Mouse (Mus musculus): ENCODE data around the gene Sec23a. TPM values are rescaled to one million over a fixed set of nuclear protein-coding genes. Genes with fewer than 3 reads are reported as not detected.
"Not testable (repeated sequence)": the region's sequence is repeated elsewhere in the genome, so short reads cannot be mapped to it uniquely, and the experiment has no call there.

Gene Sec23a
- total RNA-seq, 2 experiments from 2014 or later: 60.1 to 60.9 TPM

DNA sequence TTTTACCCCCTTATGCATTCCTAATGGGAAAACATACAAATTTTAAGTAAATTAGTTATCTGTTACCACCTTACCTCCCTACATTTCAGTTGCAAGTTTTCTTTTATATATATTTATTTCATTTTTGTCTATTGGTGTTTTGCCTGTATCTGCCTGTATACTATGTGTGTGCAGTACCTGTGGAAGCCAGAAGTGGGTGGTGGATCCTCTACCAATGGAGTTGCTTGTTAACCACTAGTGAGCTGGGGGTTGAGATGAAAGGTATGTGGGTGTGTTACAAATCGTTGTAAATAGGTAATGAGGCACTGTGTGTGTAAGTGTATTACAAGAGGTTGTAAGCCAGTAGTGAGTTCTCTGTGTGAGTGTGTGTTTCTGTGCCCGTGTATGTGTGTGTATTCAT lies 1.3 kb downstream of the Sec23a start:
- DNase-seq (ENCODE audit: low spot score): no peak

DNA sequence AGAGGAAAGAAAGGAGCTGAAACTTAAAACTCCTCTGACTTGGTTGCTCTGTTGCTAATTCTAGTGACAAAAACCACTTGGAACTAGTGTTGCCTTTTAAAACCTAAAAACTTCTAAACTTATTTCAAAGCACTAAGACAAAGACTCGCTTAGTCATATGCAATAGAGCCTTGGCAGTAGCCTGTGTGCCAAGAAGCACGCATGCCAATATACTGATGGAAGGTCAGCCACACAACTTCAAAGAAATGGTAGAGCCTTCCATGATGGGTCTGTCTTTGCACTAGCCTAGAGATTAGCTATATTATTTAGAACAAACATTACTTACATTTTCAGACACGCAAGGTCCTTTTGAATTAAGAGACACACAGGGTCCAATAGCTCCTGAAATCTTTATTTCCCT lies 26.1 kb downstream of the Sec23a start:
- DNase-seq (ENCODE audit: low spot score): no peak

DNA sequence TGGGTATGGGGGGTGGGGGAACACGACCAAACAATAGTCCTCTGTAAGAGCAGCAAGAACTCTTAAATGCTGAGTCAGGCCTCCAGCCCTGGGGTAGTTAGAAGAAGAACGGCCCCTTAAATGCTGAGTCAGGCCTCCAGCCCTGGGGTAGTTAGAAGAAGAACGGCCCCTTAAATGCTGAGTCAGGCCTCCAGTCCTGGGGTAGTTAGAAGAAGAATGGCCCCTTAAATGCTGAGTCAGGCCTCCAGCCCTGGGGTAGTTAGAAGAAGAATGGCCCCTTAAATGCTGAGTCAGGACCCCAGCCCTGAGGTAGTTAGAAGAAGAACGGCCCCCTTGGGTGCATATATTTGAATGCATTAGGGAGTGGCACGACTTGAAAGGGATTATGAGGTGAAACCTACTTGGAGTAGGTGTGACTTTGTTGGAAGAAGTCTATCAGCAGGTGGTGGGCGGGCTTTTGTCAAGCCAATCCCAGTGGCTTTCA lies 30.6 kb downstream of the Sec23a start:
- not testable (repeated sequence) for DNase-seq (ENCODE audit: low spot score)

DNA sequence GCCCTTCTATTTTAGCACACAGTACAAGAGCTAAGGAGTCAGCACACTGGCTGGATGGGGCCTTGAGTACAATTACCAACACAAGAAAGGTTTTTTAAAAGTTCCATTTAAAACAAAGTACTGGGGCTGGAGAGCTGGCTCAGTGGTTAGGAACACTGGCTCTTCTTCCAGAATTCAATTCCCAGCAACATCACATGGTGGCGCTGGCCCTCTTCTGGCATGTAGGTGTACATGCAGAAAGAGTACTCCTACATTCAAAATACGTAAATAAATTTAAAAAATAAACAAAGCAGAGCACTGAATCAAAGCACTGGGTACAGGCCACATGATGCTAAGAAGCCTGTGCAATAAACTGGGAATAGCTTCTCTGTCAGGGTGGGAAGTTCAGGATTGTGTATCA lies 34.9 kb downstream of the Sec23a start:
- no peak for DNase-seq (ENCODE audit: low spot score)

DNA sequence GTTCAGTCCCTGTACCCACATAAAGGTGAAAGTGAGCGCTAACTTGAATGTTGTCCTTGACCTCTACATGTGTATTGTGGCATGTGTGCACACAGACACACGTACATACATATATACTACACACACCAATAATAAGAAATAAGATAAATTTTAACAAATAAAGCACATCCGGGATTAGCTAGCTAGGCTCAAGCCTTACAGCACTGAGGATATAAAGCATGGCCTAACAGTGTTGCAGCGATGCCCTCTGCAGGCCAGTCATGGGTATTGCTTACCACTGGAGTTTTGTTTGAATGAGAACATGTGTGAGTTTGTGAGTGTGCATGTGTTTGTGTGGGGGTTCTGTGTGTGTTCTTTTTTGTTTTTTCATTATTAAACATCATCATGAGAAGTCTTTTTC lies 47.2 kb downstream of the Sec23a start:
- no peak for DNase-seq (ENCODE audit: low spot score)

DNA sequence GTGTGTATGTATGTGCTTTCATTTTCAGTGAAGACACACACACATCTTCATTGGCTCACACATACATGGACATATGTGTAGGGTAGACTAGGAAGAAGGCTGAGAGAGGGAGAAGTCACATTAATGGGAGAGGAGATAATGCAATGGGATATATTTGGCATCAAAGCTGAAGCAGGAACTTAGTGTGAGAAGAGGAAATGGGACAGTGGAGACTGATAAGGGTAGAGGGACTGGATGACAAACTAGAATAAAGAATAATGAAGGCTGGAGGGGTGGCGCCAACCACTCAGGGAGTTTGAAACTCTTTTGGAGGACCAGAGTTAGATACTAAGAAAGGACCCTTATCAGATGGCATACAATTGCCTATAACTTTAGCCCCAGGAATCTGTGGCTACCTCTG lies 51.0 kb downstream of the Sec23a start:
- DNase-seq (ENCODE audit: low spot score): no peak

DNA sequence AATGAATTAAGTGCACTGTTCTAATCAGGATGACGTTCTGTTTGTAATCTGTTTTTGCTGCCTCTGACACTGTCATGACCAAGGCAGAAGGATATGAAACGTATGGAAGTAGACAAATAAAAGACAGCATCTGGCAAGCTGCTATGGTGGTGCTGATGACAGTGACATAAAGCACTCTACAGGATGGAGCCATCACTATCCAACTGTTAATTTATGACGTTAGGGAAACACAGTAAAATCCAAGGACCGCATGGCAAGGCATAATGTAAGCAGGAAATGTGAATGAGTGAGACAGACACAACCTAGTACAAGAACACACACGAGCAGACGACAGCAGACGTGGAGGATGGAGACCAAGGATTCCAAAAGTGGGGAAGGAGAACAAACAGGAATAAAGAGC lies 55.2 kb downstream of the Sec23a start:
- no peak for DNase-seq (ENCODE audit: low spot score)

DNA sequence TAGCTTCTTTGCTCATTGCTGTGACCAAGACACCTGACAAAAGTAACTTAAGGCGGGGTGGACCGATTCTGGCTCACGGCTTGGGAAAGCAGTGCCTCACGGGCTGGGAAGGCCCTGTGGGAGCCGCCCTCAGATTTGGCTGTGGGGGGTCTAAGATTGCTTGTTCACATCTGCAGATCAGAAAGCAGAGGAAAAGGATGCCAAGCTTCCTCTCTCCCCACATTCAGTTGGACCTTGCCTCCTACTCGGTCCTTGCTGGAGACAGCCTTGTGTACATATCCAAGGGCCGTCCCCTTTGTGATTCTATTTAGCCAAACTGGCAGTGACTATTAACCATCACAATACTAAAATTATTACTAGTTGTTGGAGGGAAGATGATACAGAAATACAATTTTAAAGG lies 55.7 kb downstream of the Sec23a start:
- no peak for DNase-seq (ENCODE audit: low spot score)

DNA sequence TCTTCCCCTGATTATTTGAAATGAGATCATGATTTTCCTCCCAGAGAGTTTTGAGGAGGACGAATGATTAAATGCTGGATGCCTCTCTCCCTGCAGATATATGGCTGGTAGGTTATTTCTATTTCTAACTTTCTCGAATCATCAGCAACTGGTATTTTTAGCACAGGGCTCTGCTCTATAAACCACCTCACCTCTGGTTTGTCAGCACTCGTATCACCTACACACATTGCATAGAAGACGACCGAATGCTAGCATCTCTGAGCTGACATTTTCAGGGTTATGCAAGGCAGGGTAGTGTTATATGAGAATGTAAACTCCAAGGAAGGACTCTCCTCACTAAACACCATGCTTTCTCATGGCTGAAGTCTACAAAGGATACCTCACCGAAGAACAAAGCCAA lies 63.9 kb downstream of the Sec23a start:
- no peak for DNase-seq (ENCODE audit: low spot score)

DNA sequence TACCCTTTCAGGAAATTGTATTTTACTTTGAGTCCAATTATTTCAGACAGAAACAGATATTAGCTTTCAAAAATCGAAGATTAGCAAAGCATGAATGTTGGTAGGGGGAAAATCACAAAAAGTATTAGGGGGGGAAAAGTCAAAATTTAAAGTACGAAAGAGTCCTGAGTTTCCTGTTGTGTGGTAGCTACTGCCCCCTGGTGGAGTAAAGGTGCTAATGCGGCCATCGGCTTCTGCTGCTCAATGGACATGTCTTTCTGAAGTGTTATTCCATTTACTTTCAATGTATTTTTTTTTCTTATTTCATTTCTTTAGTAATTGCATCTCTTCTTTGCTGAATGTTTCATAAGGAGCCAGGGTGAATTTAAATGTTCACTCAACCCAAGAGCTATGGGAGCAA lies 64.6 kb downstream of the Sec23a start:
- DNase-seq (ENCODE audit: low spot score): peak; percentile 38

DNA sequence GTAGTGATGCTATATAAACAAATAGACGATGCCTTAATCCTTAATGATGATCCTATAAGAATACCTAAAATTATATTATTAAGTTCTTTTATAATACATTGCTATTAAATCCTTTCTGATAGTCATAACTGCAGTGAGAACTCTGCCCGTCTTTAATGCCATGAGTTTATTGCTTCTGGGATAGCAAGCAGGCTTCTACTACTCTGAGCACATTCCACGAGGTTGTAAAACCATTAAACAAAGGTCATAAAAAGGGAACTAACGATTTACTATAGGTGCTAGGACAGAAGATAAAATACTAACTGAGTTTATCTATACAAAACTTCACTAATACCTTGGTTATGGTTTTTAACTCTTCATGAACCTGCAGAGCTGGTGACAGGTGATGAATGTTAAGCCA lies 69.3 kb downstream of the Sec23a start:
- no peak for DNase-seq (ENCODE audit: low spot score)

DNA sequence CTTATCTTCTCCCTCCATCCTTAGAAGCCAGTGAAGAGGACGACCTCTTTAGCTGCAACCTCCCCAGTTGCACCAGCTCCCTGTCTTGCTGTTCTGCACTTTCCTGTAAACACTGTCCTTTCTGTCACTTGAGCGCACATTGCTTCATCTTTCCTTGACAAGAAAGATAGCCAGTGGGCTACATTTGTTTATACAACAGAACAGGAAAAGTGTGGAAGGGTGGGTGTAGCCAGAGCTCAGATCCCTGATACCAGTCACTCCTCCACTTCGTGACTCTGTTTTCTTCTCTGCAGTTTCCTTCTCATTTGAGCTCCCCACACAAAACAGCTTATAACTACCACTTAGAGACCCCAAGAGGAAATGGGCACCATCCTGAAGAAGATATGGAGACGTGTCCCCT lies 77.2 kb downstream of the Sec23a start:
- no peak for DNase-seq (ENCODE audit: low spot score)

DNA sequence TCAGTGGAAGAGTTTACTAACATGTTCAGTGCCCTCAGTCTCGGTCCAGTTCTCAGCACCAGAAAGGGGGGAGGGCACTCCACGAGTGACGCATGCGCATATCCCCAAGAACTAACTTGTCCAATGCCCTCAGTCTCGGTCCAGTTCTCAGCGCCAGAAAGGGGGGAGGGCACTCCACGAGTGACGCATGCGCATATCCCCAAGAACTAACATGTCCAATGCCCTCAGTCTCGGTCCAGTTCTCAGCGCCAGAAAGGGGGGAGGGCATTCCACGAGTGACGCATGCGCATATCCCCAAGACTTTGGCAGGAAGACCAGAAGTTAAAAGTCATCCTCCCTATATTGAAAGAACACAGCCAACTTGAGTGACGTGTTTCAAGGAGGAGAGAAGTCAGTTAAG lies 86.8 kb downstream of the Sec23a start:
- DNase-seq (ENCODE audit: low spot score): no peak

DNA sequence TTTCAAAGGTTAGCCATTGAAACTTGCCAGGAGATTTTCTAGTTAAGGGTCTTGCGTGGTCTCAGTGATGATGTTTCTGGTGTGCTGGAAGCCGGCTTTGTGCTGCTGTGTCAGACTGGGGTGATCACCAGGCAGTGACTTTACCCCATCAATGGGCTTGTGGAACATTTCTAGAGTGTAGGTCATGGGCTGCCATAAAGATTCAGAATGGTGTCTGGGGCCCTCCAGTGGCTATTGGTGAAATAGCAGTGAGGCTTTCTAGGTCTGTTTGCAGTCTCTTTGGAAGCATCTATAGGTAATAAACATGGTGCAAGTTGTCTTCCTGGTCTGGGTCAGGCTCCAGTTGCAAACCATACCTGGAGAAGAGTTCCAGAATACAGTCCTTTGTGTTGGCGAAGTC lies 87.8 kb downstream of the Sec23a start:
- DNase-seq (ENCODE audit: low spot score): no peak

DNA sequence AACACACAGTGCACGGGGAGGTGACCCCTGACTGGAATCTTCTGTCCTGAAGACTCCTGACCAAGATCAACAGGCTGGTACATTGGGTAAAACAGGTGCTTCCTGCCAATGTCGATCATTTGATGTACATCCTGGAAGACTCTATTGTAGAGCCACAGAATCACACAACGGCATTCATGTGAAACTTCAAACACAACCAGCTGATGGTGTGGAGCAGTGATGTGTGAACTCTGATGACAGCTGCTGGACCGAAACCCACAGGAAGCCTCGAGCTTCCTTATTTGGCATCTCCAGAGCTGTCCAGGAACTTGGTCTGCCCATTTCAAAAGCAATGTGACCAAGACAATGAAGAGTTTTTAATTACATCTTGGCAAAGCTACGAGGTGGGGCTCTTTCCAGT lies 91.0 kb downstream of the Sec23a start:
- no peak for DNase-seq (ENCODE audit: low spot score)

DNA sequence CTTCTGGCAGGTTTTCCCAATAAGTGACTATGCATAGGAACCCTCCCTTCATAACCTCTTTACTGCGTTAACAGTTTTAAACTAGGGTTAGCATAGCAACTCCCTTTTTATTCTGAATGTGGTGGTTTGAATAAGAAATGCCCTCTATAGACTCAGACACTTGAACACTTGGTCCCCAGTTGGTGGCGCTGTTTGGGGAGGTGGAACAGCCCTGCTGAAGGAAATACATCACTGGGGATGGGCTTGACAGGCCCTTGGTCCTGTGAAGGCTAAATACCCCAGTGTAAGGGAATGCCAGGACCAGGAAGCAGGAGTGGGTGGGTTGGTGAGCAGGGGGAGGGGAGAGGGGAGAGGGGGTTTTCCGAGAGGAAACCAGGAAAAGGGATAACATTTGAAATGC lies 92.3 kb downstream of the Sec23a start:
- no peak for DNase-seq (ENCODE audit: low spot score)

DNA sequence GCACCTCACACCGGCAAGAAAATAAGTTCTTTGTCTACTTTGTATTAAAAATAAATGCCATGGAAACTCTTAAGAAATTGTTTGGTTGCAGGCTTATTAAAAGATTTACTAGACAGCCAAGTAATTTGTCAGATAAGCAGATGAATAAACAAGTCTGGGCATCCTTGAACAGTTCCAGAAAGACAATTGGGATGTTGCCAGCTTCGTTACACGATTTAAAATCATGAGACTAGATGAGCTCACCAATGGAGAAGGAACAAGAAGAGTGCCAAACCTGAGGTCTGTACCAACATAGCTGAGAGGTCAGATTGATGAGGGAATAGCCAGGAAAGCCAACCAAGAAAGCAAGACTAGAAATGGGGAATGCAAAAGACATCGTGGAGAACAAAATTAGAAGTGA lies 102.0 kb downstream of the Sec23a start:
- no peak for DNase-seq (ENCODE audit: low spot score)

Other genes with a start within 250 kb of the Sec23a start
- 1 to 10 TPM; 4.0 to 4.9 TPM for gene Gemin2, start 1.4 kb upstream of the Sec23a start, total RNA-seq (2021)
- gene Trappc6b, start 49.5 kb upstream of the Sec23a start, total RNA-seq (2021): 10 to 100 TPM; 45.5 to 57.9 TPM
- 10 to 100 TPM; 17.3 to 19.3 TPM for gene Pnn, start 54.9 kb upstream of the Sec23a start, total RNA-seq (2021)
- 100 to 1,000 TPM; 104 to 118 TPM for gene Mia2, start 83.8 kb upstream of the Sec23a start, total RNA-seq (2021)
- 1 to 10 TPM; 2.8 TPM for gene Fbxo33, start 207.7 kb upstream of the Sec23a start, total RNA-seq (2021)

Data from gastrocnemius, adult 18-20 months (tissue).